Mouse (Mus musculus) c-Kit-positive CD71-positive TER-119-positive erythroid progenitor cells, embryonic 14.5 days (primary cell): Measurements from ENCODE around the gene Bcat2.
"Not testable (repeated sequence)": the region's sequence is repeated elsewhere in the genome, so short reads cannot be mapped to it uniquely, and the experiment has no call there.

Experiments
- DNase-seq: peaks from one replicate; pipeline ENCODE4 v3.0.0-alpha.2; 2013; ENCODE audit warnings: low spot score

Bcat2 gene

GRCm38 (mm10) chr7:45570103-45570741 lies at the start of gene Bcat2:
Gene Bcat2 (plus strand): TSS chr7:45570153.
- DNase-seq, result peak; percentile 74

DNA sequence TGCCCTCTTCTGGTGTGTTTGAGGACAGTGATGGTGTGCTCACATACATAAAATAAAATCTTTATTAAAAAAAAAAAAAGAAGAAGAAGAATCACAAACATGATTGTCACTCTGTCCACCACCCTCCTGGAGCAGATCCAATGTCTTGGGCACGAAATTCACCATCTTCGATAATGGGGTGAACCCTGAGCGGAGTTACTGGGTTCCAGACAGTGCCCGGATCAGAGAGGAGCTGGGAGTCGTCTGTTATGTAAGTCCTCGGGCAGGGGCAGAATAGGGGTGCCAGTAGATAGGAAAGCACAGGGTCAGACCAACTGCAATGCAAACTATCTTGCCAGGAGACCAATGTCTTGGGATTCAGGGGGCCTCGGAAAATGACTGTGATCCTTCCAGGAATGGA lies 49.3 kb upstream of the Bcat2 start:
- DNase-seq, result no peak

DNA sequence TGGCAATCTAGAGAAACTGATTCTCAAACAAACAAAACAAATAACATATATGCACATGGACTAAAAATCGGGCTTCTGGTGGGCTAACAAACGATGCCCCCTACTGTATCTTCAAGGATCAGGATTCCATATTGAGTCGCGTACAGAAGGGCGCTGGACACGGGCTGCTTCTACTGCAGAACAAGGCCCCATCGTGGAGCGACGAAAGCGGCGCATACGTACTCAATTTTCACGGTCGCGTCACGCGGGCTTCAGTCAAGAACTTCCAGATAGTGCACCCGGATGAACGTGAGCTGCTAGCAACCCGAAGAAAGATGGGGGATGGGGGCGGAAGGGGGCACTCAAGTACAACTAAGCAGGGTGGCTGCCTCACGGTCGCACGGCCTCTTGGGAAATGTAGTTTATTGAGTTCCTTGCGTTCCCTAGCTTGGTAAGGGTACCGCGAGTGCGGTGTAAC lies 48.2 kb upstream of the Bcat2 start:
- peak; percentile 78 for DNase-seq

DNA sequence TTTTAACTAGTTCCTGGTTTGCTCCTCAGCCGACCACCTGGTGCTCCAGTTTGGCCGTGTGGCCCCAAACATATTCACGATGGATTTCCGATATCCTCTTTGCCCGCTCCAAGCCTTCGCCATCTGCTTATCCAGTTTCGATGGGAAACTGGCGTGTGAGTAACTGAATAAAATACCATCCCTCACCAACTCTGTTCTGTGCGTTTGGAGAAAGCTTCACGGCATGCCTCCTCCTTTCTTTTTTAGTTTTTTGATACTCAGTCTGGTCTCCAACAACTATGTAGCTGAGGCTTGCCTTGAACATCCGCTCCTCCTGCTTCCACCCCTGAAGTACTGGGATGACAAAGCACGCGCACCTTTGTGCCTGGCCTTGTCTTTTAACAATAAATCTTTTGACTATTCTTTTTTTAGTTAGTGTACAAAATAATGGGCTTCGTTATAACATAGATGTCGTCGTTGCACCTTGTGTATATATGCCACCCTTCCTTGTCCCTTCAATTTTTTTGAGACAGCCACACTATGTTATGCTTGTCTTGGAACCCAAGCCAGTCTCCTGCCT lies 47.7 kb upstream of the Bcat2 start:
- DNase-seq, result no peak

GRCm38 (mm10) chr7:45522957-45523676 lies 46.8 kb upstream of the Bcat2 start:
- DNase-seq, result peak; percentile 34

DNA sequence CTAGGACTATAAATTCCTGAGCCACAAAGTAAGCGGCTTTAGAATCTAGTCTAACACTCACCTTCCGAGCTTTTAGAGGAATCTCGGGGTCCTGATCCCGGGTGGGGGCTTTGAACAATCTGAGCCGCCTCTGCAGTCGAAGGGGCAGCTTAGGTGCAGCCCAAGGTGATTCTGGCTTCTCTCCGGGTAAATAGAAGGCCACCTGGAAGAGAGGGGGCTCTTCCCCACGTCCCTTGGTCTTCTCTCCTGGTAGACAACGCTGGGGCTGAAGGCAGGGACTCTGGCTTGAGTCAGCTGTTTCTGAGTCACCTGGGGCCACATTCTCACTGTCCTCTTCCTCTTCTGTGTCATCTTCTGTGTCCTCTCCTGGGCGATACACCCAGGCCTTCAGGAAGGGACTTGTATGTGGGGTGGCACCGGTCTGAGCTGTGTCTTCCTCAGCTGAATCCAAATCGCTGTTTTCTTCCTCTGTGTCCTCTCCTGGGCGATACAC lies 46.2 kb upstream of the Bcat2 start:
- no peak for DNase-seq

GRCm38 (mm10) chr7:45524841-45525621 lies 44.9 kb upstream of the Bcat2 start:
- DNase-seq, result peak; percentile 95

DNA sequence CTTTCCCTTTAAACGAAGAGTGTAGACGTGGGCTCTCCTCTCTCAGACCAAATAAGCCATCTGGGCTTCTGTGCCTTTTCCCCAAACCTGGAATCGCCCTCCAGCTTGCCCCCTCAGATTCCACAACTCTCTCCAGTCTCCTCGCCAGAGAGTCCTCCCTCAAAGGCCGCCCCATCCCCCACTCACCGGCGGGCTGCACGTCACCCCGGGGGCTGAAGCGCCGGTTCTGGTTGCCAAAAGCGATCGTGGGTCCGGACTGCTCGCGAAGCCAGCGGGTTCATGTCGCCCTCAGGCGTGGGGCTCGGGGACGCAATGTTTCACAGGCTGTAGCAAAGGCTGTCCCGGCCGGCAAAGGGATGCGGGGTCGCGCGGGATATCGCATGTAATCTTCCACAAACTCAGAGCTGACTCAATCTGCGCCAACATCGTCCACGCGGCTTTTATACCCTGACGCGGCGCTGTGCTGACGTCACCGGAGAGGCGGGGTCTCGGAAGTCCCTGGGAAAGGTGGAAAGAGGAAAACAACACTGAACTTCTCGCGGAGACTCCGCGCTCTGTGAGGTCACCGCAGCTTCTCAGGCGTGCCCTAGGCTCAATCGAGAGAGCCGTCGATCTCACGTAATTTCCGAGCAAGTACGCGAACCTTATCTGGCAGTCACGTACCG lies 44.0 kb upstream of the Bcat2 start, which contains the start of the genes Ppp1r15a and Plekha4:
TSS of gene Ppp1r15a (minus strand) at position 460 of the 665 bp plus-strand sequence.
TSS of gene Plekha4 (plus strand) at position 522 of the 665 bp plus-strand sequence.
- peak; percentile 95 for DNase-seq

- DNase-seq, result peak; percentile 54
Measured at GRCm38 (mm10) chr7:45526474-45527120, 43.4 kb upstream of the Bcat2 start.

- not testable (repeated sequence) for DNase-seq
Measured at GRCm38 (mm10) chr7:45527169-45527568, 42.8 kb upstream of the Bcat2 start.

DNA sequence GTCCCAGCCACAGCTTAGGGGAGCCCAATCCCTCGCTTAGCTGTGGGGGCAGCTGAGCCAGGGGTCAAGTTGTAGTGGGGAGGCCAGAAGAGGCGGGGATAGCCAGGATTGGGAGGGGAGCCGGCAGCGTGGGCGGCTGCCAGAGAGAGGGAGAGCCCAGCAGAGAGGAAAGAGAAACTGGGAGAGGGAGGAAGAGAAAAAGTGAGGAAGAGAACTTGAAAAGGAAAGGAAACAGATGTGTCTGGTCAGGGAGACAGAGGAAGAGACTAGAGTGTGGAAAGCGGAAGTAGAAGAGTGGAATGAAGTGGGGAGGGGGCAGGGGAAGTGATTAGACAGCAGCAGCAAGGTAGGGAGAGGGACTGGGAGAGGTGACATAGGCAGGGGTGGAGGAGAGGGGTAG lies 40.5 kb upstream of the Bcat2 start:
- no peak for DNase-seq

DNA sequence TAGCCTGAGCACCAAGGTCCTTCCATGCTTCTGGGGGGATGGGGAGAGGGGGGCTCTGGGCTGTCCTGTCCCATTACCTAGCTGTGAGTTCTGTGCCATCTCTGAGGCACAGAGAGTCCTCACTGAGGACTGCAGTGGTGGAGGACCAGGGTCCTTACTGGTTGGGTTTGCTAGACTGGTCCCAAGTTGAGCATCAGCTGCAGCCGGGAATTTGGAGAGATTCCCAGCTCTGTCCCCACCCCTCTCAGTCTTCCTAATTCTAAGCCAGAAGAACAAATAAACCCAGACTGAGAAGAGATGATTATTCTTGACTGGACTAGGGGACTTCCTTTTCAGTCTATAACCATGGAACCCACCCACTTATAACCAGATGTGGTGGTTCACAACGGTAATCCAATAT lies 39.3 kb upstream of the Bcat2 start:
- no peak for DNase-seq

GRCm38 (mm10) chr7:45535676-45536075 lies 34.3 kb upstream of the Bcat2 start:
- no peak for DNase-seq

- DNase-seq, result no peak
Measured at GRCm38 (mm10) chr7:45537602-45538001, 32.4 kb upstream of the Bcat2 start.

DNA sequence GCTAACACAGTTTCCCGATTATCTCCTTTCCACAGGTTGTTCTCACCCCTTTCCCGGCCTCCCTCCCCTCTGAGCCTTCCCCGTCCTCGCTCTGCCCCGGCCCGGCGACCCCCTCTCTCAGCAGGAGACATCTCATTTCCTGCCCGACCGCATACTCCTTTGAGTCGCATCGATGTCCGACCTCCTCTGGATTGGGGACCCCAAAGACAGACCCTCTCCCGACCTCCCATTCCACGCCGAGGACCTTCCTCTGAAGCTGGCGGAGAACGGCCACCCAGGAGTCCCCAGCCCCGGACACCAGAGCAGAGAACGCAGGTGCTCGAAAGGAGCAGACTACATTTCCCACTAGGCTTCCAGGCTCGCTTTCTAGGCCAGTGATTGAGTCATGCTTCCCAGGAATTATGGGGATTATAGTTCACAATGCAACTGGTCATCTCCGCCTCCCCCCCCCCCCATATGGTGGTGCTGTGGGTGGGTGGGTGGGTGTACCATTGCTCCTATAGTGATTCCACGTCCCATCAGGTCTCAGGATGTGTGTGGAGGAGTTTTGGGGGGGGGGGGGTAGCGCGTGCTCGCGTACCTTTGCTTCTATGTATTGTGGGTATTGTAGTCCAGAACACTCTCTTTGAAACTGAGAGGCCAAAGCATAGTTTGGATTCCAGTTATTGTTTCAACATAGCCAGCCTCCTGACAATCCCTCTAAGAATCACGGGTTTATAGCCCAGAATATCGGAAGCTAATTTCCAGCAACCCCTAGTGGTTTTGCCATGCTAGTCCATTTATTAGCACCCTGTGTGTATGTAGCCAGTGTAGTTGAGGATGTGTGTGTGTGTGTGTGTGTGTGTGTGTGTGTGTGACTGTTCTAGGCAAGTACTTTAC lies 31.6 kb upstream of the Bcat2 start:
- no peak for DNase-seq

DNA sequence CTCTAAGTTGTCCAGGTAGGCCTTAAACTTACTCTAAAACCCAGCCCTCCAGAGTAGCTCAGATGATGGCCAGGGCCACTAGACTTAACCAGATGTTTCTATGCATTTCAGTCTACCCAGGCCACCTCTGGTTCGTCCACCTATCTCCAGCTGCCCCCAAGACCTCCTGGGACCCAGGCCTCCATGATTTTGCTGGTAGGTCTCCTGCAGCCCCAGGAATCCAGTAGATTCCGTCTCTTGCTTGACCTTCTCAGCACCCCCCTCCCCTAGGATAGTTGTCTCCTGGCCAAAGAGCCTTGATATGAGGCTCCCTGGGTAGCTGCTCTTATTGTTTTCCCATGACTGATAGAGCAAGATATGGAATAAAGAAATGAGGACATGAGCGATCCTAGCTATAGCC lies 30.9 kb upstream of the Bcat2 start:
- DNase-seq, result no peak

DNA sequence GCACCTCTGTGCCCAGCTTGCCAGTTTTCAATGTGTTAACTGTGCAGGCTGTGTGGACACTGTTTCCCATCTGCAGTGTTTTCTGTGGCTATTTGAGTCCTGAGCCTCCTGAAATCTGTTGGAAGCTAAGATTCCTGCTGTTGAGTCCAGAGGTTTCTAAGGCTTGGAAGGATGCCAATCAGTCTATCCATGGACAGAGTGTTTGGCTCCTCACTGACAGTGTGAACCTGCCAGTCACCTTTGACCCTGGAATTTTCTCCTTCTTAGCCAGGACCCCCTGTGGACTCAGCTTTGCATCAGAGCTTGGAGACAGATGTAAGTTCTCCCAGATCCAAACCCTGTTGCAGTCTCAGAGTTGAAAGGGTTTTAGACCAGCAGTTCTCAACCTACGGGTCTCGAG lies 29.7 kb upstream of the Bcat2 start:
- no peak for DNase-seq

DNA sequence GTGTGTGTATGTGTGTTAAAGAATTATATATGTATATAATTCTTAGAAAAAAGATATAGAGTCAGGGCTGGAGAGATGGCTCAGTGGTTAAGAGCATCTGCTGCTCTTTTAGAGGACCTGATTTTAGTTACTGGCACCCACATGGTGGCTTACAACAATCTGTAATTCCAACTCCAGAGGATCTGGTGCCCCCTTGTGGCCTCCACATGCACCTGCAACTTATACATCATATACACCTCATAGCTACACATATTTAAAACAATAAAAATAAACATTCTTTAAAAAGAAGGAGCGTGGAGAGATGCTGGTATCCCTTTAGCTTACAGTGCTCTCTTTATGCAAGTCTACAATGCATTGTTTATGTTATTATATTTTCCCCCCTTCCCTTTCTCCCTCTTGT lies 25.4 kb upstream of the Bcat2 start:
- DNase-seq, result no peak

DNA sequence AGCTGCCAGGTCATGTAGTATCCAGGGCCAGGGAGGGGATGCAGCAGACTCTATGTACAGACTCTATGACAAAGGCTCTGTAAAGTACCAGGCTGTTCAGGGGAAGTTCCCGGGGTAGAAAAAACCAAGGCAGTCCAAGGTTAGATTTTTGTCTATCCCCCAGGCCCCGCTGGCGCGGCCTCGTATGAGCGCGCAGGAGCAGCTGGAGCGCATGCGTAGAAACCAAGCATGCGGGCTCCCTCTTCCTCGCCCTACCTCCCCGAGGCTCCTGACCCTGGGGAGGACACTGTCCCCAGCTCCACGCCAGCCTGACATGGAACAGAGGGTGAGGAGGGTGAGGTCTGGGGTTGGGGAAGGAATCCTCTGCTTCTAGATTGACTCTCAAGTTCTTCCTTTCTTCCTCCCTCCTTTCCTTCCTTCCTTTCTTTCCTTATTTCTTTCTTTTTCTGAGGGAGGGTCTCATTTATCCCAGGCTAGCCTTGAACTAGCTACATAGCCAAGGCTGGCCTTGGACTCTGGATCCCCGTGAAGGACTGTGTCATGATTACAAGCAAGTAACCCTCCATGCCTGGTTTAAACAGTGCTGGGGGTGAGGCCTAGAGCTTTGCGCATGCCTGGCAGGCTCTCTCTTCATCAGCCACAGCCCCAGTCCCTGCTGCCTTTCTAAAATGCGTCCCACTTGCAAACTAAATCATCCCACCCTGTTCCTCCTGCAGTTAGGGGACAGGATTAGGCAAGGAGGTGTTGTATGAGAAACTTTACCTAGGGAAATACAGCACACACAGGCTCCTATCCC lies 20.1 kb upstream of the Bcat2 start:
- no peak for DNase-seq
